Mouse (Mus musculus) right cerebral cortex, postnatal 25 days (tissue): ENCODE measurements around the gene Xpnpep1.

Experiments
- DNase-seq: peaks from one replicate; pipeline ENCODE4 v3.0.0; 2022

Xpnpep1 gene

DNA sequence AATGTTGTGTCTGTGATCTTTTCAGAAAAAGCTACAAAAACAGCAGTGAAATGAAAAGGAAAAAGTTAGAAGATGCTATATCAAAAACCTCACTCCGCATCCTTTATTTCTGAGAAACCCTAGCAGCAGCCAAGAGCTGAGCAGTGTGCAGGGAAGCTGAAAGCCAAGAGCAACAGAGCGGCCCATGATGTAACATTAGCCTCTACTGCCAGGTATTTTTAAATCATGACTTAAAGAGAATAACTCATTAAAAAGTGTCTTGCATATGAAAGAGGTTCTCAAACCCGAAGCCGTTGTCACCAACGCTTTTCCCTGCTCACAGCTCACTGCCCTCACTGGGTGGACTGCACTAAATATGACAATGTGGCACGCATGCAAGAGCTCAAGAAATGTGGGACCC, 9.7 kb downstream of the Xpnpep1 start:
- DNase-seq = no peak

GRCm38 (mm10) chr19:53029686-53030085, 10.3 kb downstream of the Xpnpep1 start:
- no peak for DNase-seq

- DNase-seq = no peak
Observed at GRCm38 (mm10) chr19:53029045-53029444, 11.0 kb downstream of the Xpnpep1 start.

GRCm38 (mm10) chr19:53028216-53028615, 11.8 kb downstream of the Xpnpep1 start:
- DNase-seq = no peak

DNA sequence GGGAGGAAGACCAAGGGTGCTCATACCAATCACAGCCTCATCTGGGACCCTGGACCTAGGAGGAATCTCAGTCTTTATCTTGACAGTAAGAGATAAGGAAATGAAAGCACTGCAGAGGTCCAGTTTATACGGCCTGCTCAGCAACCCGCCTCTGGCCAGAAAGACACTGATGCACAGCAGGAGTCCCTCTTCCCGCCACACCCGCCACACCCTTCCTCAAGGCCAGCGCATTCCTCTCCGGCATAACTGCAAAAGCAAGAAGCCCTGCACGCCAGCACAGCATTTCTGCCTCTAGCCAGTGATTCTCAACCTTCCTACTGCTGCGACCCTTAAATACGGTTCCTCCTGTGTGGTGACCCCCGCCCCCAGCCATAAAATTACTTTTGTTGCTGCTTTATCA, 16.8 kb downstream of the Xpnpep1 start:
- no peak for DNase-seq

DNA sequence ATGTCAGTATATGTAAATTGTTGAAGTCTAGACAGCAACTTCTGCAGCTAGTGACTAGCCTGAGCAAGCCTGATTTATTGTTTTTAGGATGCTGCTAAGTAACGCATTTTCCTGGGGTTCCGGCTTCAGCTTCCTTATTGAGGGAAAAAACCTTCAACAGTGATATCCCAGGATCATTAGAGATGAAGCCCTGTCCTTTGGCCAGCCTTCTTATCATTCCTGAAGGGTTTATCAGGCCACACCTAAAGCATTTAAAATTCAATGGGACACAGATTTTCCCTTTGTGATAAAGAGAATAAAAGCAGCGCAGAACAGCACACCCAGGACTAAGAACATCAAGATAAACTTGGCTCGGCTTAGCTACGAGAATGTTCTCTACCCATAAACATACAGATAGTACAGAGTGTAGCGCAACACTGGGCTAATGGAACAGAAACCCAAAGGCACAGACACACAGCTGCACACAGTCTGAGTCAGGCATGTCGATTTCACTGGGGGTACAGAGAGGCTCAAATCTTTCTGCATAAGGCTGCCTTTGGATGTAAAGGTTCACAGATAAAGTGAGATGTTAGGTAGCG, 17.9 kb downstream of the Xpnpep1 start:
- DNase-seq = no peak

- no peak for DNase-seq
Observed at GRCm38 (mm10) chr19:53021537-53021936, 18.5 kb downstream of the Xpnpep1 start.

- no peak for DNase-seq
Observed at GRCm38 (mm10) chr19:53019716-53020463, 20.1 kb downstream of the Xpnpep1 start.

DNA sequence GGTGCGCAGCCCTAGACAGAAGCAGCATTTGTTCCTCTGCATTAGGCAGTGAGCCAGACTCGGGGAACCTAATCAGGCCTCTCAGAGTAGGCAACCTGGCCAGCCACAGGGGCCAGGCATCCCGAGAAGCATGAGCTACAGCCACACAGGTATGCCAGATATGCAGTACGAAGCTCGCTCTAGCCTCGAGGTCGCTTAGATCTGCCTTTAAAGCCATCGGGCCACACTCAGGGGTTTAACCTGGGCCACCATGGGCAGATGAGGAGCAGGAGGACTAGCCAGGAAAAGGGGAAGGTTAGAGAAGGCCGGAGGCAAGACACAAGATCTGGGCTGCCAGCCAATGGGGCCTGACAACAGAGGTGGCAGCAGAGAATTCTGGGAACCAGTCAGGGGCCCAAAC, 22.1 kb downstream of the Xpnpep1 start:
- DNase-seq = no peak

GRCm38 (mm10) chr19:53017248-53017647, 22.8 kb downstream of the Xpnpep1 start:
- DNase-seq = no peak

DNA sequence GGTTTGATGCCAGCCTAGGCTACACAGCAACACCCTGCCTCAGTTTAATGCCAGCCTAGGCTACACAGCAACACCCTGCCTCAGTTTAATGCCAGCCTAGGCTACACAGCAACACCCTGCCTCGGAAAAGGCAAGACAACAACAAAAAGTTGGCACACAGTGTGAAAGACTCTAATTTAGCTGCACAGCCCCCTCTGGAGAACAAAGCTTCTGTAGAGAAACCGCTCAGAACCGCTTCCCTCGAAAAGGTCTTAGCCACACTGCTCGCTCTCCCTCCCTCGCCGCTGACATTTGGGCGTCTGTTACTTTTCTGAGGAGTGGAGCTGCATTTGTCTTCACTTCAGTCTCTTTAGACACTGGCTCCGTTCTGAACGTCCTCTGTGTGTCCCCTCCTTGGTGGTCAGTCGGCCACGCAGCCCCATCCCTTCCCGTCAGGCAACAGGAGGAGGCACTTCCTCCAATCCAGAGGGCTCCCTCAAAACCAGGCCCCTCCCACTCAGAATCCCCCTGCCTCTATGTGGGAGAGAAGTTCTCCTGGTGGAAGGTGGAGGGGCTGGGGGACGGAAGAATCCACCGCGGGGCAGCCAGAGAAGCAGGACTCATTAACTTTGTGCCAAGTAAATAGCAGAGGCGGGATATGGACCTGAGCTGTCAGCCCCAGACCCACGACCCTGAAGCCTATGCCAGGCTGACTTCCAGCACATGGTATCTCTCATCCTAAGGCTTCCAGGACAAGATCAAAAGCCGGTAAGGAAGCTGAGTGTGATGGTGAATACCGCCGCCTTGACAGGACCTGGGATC, 24.9 kb downstream of the Xpnpep1 start:
- no peak for DNase-seq

- no peak for DNase-seq
Observed at GRCm38 (mm10) chr19:53013744-53014143, 26.3 kb downstream of the Xpnpep1 start.

DNA sequence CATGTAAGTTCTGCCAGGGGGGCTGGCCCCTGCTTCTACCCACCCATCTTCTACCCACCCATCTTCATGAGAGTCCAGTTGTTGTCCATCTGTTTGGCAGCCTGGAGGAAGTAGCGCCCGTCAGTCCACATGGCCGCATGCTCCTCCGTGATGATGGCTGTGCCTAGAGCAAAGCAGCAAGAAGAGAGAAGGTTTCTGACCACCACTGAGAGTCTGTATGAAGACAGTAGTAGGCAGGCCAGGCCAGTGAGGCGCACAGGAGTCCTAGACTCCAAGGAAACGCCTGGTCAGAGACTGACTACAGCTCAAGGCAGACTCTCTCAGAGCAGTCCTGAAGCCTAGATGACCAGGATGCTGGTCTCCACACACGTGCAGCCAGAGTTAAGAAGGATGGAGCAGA, 26.7 kb downstream of the Xpnpep1 start:
- no peak for DNase-seq

DNA sequence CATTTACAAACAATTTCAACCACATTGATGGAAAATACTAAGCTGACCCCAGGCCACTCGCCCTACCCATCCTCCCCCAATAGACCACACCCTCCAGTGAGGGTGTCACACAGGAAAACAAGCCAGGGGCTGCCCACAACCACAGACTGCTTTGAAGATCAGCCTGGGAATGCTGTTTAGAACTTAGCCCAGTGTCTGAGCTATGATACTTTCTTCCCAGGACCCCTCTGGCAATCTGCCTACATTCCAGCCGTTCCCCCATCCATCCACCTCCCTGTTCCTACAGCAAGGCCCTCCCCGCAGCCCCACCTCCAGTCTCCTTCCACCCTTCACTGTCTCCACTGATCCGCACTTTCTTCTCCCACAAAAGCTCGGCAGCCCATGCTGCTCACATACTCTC, 29.1 kb downstream of the Xpnpep1 start:
- DNase-seq = no peak

DNA sequence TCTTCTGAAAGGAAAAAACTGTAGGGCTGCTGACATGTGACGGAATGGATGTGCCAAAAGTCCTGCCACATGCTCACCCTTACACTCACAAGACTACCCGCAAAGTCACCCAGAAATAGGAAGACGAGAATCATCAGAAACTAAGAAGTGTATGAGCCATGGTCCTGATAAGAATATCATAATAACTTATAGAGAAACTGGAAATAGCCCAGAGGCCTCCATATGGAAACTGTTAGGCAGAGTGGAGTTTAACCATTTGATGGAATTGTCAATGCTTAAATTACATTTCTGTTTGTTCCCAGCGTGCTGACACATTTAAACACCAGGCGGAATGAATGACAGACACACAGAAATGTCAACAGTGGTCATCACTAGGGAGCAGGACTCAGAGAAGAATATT, 31.1 kb downstream of the Xpnpep1 start:
- DNase-seq = no peak

- DNase-seq = peak; percentile 74
Observed at GRCm38 (mm10) chr19:53008020-53008705, 31.9 kb downstream of the Xpnpep1 start.

GRCm38 (mm10) chr19:53005978-53006377, 34.0 kb downstream of the Xpnpep1 start:
- DNase-seq = no peak

DNA sequence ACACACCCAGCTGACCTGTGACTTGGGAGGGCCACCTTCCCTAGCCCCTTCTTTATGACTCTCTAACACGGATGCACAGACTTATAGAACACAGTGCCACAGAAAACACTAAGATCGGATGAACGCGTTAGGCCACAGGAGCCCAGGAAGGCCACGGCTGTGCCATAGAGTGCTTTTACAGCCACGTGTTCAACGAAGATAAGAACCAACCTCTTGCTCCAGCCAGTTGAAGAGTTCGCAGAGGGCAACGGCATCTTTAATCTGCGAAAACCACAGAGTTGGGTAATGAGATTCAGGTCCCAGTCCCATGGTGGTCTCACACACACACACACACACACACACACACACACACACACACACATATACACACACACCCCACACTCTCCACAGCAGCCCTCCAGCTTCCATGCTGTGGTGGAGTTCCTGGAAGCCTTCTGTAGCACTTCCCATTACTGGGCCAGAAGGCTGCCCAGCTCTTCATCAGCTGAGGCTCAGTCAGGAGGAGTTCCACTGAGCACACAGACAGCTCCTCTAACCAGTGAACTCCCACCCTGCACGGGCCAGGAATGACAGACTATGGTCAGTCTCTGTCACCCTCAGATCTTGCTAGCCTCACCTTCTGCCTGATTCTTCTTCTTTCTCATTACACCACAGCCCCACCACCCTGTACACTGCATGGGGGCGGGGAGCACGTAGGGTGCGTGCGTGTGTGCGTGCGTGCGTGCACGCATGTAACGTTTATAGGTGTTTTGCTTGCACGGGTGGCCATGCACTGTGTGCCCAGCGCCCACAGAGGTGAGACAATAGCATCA, 36.3 kb downstream of the Xpnpep1 start:
- no peak for DNase-seq

DNA sequence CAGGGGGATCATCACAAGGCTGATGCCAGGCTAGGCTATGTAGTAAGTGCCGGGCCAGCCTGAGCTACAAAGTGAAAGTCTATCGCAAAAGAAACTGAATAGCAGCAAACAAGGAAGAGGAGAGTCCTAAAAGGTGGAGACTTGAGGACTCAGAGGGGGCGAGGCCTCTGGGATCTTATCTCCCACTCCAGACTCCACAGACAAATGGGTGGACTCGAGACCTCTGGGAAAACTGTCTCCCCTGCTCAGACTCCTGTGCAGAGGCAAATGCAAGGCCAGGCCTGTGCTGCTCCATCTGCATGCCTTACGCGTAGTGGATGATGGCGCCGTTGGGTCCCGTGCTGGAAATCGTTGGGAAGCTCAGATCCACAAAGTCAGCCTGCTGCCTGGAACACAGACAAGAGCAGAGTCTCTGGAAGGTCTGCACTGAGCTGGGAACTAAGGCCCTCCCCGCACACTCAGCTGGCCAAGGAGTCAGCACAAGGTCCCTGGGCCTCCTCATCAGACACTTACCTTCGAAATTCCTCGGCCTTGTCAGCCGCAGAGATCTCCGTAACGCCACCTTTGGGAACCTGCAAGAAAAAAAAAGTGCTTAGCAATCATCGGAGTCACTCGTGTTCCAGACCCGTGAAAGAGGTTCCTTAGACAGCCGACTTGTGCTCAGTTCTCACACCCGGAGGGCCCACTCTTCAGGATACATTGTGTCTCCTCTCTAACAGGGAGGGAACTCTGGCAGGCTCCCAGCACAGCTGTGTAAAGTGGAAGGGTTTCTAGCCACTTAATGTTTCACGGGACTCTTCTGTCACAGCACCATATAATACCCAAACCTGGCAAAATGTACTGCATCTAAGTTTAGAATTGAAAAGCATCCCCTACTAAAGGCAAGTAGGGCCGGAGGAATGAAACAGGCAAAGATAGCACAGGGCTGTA, 37.6 kb downstream of the Xpnpep1 start:
- no peak for DNase-seq

DNA sequence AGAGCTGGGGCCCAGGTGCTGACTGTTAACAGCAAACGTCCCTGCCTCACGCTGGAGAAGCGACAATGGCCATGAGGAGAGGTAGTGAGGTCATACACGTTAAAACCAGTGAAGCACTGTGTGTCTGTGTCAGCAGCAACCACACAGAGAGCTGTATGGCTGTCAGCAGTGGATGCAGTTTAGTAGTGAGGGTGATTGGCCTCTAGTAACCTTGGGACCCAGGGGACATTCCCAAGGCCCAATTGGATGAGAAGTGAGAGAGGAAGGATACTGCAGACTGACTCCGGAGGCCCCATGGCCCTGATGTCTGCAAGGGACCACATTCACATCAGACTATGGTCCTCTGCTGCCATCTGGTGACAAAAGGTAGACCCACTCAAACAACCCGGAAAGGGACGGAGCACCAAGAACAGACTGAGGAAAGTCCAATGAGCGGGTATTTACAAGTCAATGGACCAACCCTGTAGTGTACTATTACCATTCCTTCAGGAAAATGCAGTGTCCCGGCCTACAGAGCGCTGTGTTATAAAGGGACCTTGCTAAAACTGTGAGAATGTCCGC, 47.1 kb downstream of the Xpnpep1 start:
- peak; percentile 48 for DNase-seq

- DNase-seq = no peak
Observed at GRCm38 (mm10) chr19:52991924-52992323, 48.1 kb downstream of the Xpnpep1 start.
